Mouse (Mus musculus) monocyte, adult 59 days (primary cell): Measurements from ENCODE around the gene Cep89. TPM values are rescaled to one million over a fixed set of nuclear protein-coding genes. Genes with fewer than 3 reads are reported as not detected.

Source experiments
- total RNA-seq, 2 experiments: library from RNA; stranded (reverse); gene quantifications; one replicate each; pipeline ENCODE4 v1.2.4; 2023

The Cep89 gene
- 1 to 10 TPM; 6.1 to 7.4 TPM for total RNA-seq

DNA sequence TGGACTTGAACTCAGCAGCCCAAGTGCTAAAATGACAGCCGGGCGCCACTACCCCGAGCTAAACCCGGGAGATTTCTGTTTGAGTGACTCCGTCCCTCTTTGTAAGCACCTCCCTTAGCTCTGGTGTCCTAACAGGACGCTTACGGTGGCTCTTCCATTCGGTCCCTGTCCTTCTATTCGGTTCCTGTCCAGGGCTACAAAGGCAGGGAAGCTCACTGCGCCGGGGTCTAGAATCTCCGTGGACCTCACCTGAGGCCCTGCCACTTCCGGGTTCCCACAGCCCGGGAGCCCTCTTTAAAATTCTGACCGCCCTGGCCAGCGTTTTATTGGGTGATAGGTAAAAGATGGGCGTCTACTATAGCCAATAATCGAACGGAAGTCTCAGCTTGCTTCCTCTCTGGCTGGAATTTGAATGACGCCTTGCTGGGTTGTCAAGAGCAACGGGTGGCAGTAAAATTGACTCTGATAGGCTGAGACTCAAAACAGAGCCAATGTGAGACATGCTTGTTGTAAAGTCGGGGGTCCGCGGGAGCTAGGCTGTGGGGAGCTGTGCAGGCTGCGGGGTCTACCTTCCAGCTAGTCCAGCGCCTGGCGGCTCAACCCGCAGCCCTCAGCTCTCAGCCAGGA lies at the start of gene Cep89, which contains the start of gene Faap24:
Cep89 (plus strand) TSS at position 494 of the 627 bp plus-strand sequence.
Faap24 (minus strand) TSS at position 295 of the 627 bp plus-strand sequence.

DNA sequence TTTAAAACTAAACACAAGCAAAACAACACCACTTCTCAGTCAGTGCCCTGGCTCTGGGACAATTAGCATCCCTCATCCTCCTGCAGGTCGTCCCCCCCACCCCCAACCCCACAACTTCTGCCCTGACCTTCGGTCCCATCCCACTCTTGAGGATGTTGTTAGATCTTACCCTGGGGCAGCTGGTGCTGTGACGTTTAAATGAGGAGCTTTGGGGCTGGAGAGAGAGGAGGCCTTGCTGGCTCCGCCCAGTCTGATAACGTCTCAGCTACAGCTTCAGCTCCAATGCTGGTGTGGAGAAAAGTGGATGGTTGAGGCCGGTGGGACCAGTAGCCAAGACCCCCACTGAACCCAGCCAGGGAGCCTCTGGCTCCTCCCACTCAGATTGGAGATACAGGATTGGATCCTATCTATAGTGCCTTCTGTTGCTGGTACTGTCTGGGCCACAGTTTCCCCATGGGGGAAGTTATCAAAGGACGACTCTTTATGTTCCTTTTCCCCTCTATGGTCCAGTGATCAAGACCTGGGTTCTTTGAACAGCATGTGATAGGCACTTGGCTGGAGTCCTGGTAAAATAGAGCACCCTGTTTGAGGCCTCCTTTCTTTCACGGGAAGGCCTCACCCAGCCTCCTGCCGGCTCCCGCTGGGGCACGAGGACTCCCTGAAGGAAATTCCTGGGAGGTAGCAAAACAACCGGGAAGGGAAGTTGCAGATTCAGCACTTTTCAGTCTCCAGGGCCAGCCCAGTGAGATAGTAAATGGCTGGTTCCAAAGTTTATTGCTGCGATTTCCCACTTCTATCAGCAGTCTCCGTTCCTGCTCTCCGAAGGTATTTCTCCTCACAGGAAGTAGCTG lies 51.4 kb downstream of the Cep89 start, which contains the start of gene Slc7a9:
Slc7a9 (plus strand) TSS at position 801 of the 851 bp plus-strand sequence.

Other genes starting within 250 kb of the Cep89 start
- not detected for gene Slc7a10, start 210.7 kb upstream of the Cep89 start, total RNA-seq
- not detected for gene Lrp3, start 181.5 kb upstream of the Cep89 start, total RNA-seq
- gene Gpatch1, start 78.6 kb upstream of the Cep89 start, total RNA-seq: 10 to 100 TPM in 1 of 2 experiments, 1 to 10 TPM in 1; 9.1 to 12.4 TPM
- under 1 TPM; 0.16 to 0.21 TPM for gene Rhpn2, start 62.9 kb upstream of the Cep89 start, total RNA-seq
- 1 to 10 TPM; 4.9 to 6.7 TPM for gene Faap24, start 199 bp upstream of the Cep89 start, total RNA-seq
- not detected for gene Slc7a9, start 51.8 kb downstream of the Cep89 start, total RNA-seq
- not detected for gene Tdrd12, start 140.7 kb downstream of the Cep89 start, total RNA-seq
- 10 to 100 TPM; 12.9 to 13.7 TPM for gene Nudt19, start 159.3 kb downstream of the Cep89 start, total RNA-seq
- gene Rgs9bp, start 188.5 kb downstream of the Cep89 start, total RNA-seq: under 1 TPM in 1 of 2 experiments, not detected in 1; 0.06 TPM
- 10 to 100 TPM; 30.3 to 35.3 TPM for gene Ankrd27, start 189.2 kb downstream of the Cep89 start, total RNA-seq